ENCODE assay signal across 27 mouse cellular contexts in genomic region chr3:84810803-84811202, GRCm38 (mm10).
"Had no signal": no experiment of that assay in that cellular context is flagged by ENCODE, and none has a peak within 500 bp of the region (broad histone marks: within the 10 kb centered on the region; RNA-seq: fewer than 3 reads in every experiment).

No protein-coding gene starts in this region.

- H3K36me3 ChIP-seq: embryonic facial prominence, embryonic 10.5 days; embryonic facial prominence, embryonic 12.5 days; embryonic facial prominence, embryonic 13.5 days; embryonic facial prominence, embryonic 15.5 days; forebrain, embryonic 10.5 days; forebrain, embryonic 12.5 days; forebrain, embryonic 15.5 days had no signal

- ATAC-seq: forebrain, embryonic 13.5 days; forebrain, embryonic 14.5 days; forebrain, embryonic 15.5 days; forebrain, embryonic 16.5 days; forebrain, postnatal 0 days had no signal

- DNase-seq: cerebellum, adult 9-10 months; cerebellum, adult 9-11 months; cerebellum, postnatal 10 days; cerebellum, postnatal 14 days; cerebellum, postnatal 25 days; cerebellum, postnatal 36 days; embryo, embryonic 11 days; forebrain, postnatal 0 days; gastrocnemius, adult 2 months; gastrocnemius, postnatal 10 days; gastrocnemius, postnatal 14 days; gastrocnemius, postnatal 25 days; gastrocnemius, postnatal 36 days; heart, adult 11 months; heart, adult 18-20 months; heart, adult 2 months had no signal

- H3K9me3 ChIP-seq: embryonic facial prominence, embryonic 10.5 days; embryonic facial prominence, embryonic 12.5 days; embryonic facial prominence, embryonic 13.5 days; embryonic facial prominence, embryonic 15.5 days; forebrain, embryonic 10.5 days; forebrain, embryonic 12.5 days; forebrain, embryonic 13.5 days; forebrain, embryonic 15.5 days had no signal

- H3K9ac ChIP-seq: embryonic facial prominence, embryonic 12.5 days; embryonic facial prominence, embryonic 13.5 days; embryonic facial prominence, embryonic 15.5 days; forebrain, embryonic 12.5 days; forebrain, embryonic 13.5 days; forebrain, embryonic 15.5 days; forebrain, postnatal 0 days had no signal

- H3K4me3 ChIP-seq: embryonic facial prominence, embryonic 10.5 days; embryonic facial prominence, embryonic 12.5 days; embryonic facial prominence, embryonic 13.5 days; embryonic facial prominence, embryonic 15.5 days; erythroblast, embryonic 14.5 days; forebrain, embryonic 10.5 days; forebrain, embryonic 12.5 days; forebrain, embryonic 13.5 days; forebrain, embryonic 15.5 days; gastrocnemius, adult 2 months; heart, adult 2 months had no signal

- H3K27me3 ChIP-seq: embryonic facial prominence, embryonic 12.5 days; embryonic facial prominence, embryonic 13.5 days; embryonic facial prominence, embryonic 15.5 days; forebrain, embryonic 12.5 days; forebrain, embryonic 13.5 days; forebrain, embryonic 15.5 days had no signal

- H3K4me2 ChIP-seq: embryonic facial prominence, embryonic 12.5 days; embryonic facial prominence, embryonic 13.5 days; embryonic facial prominence, embryonic 15.5 days; forebrain, embryonic 12.5 days; forebrain, embryonic 13.5 days; forebrain, embryonic 15.5 days had no signal

- H3K27ac ChIP-seq: embryonic facial prominence, embryonic 10.5 days; embryonic facial prominence, embryonic 12.5 days; embryonic facial prominence, embryonic 13.5 days; embryonic facial prominence, embryonic 15.5 days; forebrain, embryonic 10.5 days; forebrain, embryonic 12.5 days; forebrain, embryonic 13.5 days; forebrain, embryonic 15.5 days; gastrocnemius, adult 2 months; heart, adult 2 months had no signal
